Mouse (Mus musculus): Measurements from ENCODE around the gene Gstt1. TPM values are rescaled to one million over a fixed set of nuclear protein-coding genes. Genes with fewer than 3 reads are reported as not detected.
A peak's percentile ranks its signal among the peaks of the same experiment; 100 is the strongest.
"Not testable (repeated sequence)": the region's sequence is repeated elsewhere in the genome, so short reads cannot be mapped to it uniquely, and the experiment has no call there.

Gene Gstt1
- total RNA-seq (2021), result 1 to 10 TPM; 3.8 TPM

DNA sequence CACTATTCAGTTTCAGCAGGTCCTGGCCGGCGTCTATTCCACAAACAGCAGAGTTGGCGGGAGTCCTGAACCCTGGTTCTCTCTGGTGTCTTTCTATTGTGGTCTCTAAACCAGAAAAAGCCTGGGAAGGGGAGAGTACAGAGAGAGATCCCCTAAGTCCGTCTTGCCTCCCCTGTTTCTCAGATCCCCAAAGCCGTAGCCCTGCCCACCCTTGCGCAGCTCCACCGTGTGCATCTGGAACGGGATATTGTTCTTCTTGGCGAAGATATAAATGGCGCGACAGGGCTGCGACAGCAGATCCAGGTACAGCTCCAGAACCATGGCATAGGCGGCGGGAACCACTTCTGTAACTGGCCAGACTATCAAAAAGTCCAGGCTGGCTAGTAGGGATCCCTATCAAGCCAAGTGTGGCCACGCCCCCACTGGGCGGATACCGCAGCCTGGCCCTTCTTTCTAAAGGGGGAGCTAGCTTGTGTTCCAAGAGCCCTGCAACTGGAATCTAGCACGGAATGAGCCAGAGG is at the start of gene Gstt1:
Gene Gstt1, minus strand, starts transcription at position 409 of the 521 bp plus-strand sequence.
- DNase-seq (ENCODE audit: extremely low spot score in 1 of 2, low spot score in 2 of 2), result peak in 1 of 2 experiments; percentile 70
- intact Hi-C loops (cut with DNase I), result no loop called here

- no peak for DNase-seq (ENCODE audit: extremely low spot score in 1 of 2, low spot score in 2 of 2)
- intact Hi-C loops (cut with DNase I), result no loop called here
These were observed 47.0 kb upstream of the Gstt1 start for GRCm38 (mm10) chr10:75845306-75845930.

GRCm38 (mm10) chr10:75844800-75845199 is 46.4 kb upstream of the Gstt1 start:
- DNase-seq (ENCODE audit: extremely low spot score in 1 of 2, low spot score in 2 of 2), result no peak
- intact Hi-C loops (cut with DNase I), result no loop called here

- DNase-seq (ENCODE audit: extremely low spot score in 1 of 2, low spot score in 2 of 2); intact Hi-C loops (cut with DNase I): not testable (repeated sequence)
These were observed 45.5 kb upstream of the Gstt1 start for GRCm38 (mm10) chr10:75843898-75844297.

DNA sequence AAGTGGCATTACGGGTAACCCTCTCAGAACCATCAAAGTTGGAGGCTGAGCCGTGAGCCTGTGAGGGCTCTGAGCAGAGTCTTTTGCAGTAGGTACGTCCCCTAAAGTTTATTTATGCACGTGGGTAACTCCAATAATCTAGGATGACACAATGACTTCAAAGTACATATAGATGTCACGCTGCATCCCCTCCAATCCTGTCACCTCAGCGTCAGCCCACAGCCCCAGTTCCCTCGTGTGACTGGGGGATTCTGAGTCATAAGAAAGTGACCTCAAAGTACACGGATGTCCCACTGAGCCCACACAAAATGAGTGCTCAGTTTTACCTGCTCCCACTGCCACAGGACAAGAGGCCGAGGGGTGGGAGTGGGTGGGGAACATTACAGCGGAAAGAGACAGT is 40.7 kb upstream of the Gstt1 start:
- no peak for DNase-seq (ENCODE audit: extremely low spot score in 1 of 2, low spot score in 2 of 2)
- intact Hi-C loops (cut with DNase I), result no loop called here

DNA sequence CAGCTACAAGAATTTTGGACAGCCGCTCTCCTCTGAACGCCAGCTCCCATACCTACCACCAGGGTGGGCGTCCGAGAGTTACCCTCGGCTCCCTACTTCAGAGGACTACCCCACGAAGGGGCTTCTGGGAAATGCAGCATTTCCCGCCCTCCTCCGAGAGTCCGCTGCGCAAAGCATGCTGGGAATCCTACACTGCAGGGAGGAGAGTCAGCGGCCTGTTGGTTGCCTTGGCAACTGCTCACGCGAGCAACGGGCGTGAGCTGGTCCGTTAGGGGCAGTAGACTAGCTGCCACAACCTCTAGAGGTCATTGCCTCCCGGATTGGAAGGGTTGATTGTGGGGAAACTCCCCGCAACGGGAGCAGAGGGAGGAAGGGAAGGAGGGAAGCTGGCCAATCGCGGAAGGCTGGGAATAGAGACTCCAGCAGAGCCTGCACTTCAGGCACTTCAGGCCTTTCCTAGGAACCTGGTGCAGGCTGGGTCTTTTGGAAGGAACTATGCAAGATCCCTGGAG is 38.9 kb upstream of the Gstt1 start, which contains the start of gene Gstt2:
Gene Gstt2, minus strand, starts transcription at position 177 of the 512 bp plus-strand sequence.
- DNase-seq (ENCODE audit: extremely low spot score in 1 of 2, low spot score in 2 of 2), result peak; percentile 89 to 96
- intact Hi-C loops (cut with DNase I), result no loop called here

- DNase-seq (ENCODE audit: extremely low spot score in 1 of 2, low spot score in 2 of 2), result no peak
- intact Hi-C loops (cut with DNase I), result no loop called here
These were observed 37.6 kb upstream of the Gstt1 start for GRCm38 (mm10) chr10:75835761-75836531.

- peak in 1 of 2 experiments; percentile 80 for DNase-seq (ENCODE audit: extremely low spot score in 1 of 2, low spot score in 2 of 2)
- intact Hi-C loops (cut with DNase I), result no loop called here
These were observed 36.9 kb upstream of the Gstt1 start for GRCm38 (mm10) chr10:75835307-75835706.

GRCm38 (mm10) chr10:75834721-75835120 is 36.3 kb upstream of the Gstt1 start:
- intact Hi-C loops (cut with DNase I), result loop anchor here (5.0 kb wide), 1 partner anchor 62 kb away; the partner anchor contains the start of gene Ddt
- no peak for DNase-seq (ENCODE audit: extremely low spot score in 1 of 2, low spot score in 2 of 2)

DNA sequence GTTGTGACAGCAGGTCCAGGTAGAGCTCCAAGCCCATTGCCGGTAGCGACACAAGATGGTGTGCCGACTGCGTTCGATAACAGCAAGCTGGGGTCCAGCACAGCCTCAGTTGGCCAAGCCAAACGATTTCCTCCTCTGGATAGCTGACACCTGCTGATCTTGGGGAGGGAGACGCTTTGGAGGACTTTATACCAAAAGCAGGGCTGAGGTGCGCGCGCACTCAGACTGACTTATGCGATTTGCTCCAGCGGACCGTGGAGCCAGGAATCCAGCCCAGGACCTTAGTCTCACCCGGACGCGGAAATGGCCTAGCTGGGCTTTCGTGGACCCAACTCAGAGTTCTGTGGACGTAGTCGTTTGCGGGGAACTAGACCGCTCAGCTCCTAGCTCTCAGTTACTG is 35.9 kb upstream of the Gstt1 start:
- DNase-seq (ENCODE audit: extremely low spot score in 1 of 2, low spot score in 2 of 2), result peak in 1 of 2 experiments; percentile 87
- intact Hi-C loops (cut with DNase I), result loop anchor here (5.0 kb wide), 1 partner anchor 62 kb away; the partner anchor contains the start of gene Ddt

GRCm38 (mm10) chr10:75833456-75834080 is 35.2 kb upstream of the Gstt1 start:
- peak in 1 of 2 experiments; percentile 58 for DNase-seq (ENCODE audit: extremely low spot score in 1 of 2, low spot score in 2 of 2)
- intact Hi-C loops (cut with DNase I), result loop anchor here (5.0 kb wide), 1 partner anchor 61 kb away; the partner anchor contains the start of gene Ddt

- peak in 1 of 2 experiments; percentile 74 for DNase-seq (ENCODE audit: extremely low spot score in 1 of 2, low spot score in 2 of 2)
- intact Hi-C loops (cut with DNase I), result loop anchor here (5.0 kb wide), 1 partner anchor 60 kb away; the partner anchor contains the start of gene Ddt
These were observed 34.0 kb upstream of the Gstt1 start for GRCm38 (mm10) chr10:75832272-75832895.

DNA sequence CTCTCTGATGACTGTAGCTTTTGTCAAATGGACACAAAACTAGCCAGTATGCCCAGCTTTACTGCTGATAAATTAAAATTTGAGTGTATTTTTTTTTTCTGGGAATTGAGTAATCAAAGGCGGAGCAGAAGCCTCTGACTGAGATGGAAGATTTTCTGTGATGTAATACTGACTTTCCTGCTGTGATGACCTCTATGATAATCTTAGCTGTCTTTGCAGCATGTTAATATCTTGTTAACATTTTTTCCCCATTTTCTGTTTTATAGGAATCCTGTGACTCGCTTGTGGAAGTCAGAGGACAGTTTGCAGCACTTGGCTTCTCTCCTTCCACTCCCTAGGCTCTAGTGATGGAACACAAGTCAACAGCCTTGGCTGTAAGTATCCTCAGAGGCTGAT is 31.9 kb upstream of the Gstt1 start:
- intact Hi-C loops (cut with DNase I), result loop anchor here (5.0 kb wide), 1 partner anchor 58 kb away; the partner anchor contains the start of gene Ddt
- DNase-seq (ENCODE audit: extremely low spot score in 1 of 2, low spot score in 2 of 2), result no peak

DNA sequence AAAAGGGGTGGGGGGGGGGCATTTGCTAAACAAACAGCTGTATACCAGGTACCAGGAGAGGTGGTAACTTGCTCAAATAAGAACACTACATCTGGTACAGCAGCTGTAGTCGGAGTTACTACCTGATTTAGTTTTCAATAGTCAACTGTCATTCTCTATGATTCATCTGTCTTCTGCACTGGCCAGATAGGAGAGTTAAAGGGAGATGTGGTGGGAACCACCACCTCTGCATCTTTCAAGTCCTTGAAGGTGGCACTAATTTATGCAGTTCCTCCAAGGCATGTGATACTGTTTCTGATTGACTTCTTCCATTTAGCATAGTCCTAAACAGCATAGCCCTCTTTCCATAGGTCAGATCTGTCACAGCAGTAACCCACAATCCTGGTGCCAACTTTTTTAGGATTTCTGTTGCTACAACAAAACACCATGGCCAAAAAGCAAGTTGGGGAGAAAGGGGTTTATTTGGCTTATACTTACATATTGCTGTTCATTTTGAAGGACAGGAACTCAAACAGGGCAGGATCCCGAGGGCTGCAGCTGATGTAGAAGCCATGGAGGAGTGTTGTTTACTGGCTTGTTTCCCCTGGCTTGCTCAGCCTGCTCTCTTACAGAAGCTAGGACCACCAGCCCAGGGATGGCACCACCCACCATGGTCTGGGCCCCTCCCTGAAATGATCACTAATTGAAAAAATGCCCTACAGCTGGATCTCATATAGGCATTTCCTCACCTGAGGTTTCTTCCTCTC is 31.3 kb upstream of the Gstt1 start:
- intact Hi-C loops (cut with DNase I), result loop anchor here (5.0 kb wide), 1 partner anchor 57 kb away; the partner anchor contains the start of gene Ddt

GRCm38 (mm10) chr10:75828500-75828931 is 30.1 kb upstream of the Gstt1 start:
- DNase-seq (ENCODE audit: extremely low spot score in 1 of 2, low spot score in 2 of 2), result peak; percentile 56 to 57
- intact Hi-C loops (cut with DNase I), result no loop called here

More for the DNA sequence above, 31.3 kb upstream of the Gstt1 start:
- DNase-seq (ENCODE audit: extremely low spot score in 1 of 2, low spot score in 2 of 2), result no peak

DNA sequence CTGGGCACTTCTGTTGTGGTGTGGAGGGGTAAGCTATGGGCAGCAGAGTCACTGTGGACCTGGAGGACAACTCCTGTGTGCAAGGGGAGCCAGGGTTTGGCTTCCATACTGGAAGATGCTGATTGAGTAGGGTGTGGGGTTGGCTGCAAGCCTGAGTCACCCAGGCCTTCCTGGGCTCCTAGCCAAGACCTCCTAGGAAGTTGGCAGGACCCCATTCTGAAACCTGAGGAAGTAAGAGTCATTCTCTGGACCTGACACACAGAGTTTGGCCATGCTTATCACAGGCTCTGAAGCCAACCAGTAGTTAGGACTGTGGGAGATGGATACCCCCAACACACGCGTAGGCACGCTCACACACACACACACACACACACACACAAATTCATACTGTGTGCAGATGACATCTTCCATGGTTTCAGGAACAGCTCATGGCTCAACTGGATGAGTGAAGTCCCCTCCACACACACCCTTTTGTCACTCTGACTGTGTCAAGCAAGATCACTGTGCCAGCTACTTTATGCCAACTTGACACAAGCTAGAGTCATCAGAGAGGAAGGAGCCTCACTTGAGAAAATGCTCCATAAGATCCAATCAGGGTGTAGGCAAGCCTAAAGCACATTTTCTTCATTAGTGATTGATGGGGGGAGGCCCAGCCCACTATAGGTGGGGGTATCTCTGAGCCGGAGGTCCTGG is 29.4 kb upstream of the Gstt1 start:
- intact Hi-C loops (cut with DNase I), result no loop called here
- peak in 1 of 2 experiments; percentile 57 for DNase-seq (ENCODE audit: extremely low spot score in 1 of 2, low spot score in 2 of 2)

GRCm38 (mm10) chr10:75824530-75824929 is 26.1 kb upstream of the Gstt1 start:
- intact Hi-C loops (cut with DNase I), result no loop called here
- no peak for DNase-seq (ENCODE audit: extremely low spot score in 1 of 2, low spot score in 2 of 2)

Measured in left cerebral cortex, postnatal 10 days (tissue).